Mouse (Mus musculus): ENCODE measurements around the gene AU015836.

- TF ChIP-seq CTCF (IDR thresholded peaks at IDR 0.05) (no peak), EP300 (IDR thresholded peaks at IDR 0.05) (no peak)
These were observed 53.9 kb downstream of the AU015836 start for GRCm38 (mm10) chrX:94022264-94022874.
